Mouse (Mus musculus) urinary bladder, postnatal 10 days (tissue): Measurements from ENCODE around the gene Srgap1.
A peak's percentile ranks its signal among the peaks of the same experiment; 100 is the strongest.

ENCODE experiments used
- DNase-seq: peaks from one replicate; pipeline ENCODE4 v3.0.0; 2022; ENCODE audit warnings: low spot score

The Srgap1 gene

DNA sequence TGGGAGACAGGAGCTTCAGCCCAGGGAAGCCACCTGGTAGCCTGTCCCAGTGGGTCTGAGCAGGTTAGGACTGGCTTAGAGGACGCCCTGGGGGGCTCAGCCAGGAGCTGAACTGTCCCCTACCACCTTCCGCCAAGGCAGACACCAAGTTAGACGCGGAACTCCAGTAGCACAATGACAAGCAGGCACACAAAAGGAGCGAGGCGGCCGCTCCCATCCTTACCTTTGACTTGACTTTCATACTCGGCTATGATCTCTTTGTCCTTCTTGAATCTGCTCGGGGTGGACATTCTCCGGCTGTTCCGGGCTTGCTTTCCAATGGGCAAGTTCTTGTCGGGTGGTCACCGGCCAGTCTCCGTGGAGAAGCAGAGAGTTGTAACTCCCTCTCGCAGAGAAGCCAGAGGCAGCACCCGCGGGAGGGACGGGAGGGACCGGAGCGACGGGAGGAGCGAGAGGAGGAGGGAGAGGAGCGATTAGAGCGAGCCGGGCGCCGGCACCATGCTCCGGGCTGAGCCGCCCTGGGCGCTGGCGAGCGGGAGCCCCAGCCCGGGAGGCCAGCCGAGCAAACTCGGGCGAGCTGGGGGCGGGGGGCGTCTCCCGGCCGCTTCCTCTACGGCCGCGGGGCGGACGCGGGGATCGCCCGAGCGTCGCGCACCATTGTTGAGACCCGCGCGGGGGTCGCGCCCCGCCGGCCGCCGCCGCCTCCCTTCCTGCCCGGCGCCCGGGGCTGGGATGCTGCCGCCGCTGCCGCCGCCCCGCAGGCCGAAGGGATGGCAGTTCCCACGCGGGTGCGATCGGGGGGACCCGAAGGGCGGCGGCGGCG lies at the start of gene Srgap1:
Gene Srgap1 (minus strand): TSS at position 412 of the 823 bp plus-strand sequence.
- peak; percentile 14 for DNase-seq

GRCm38 (mm10) chr10:122096462-122096979 lies 49.4 kb upstream of the Srgap1 start:
- DNase-seq, result no peak

DNA sequence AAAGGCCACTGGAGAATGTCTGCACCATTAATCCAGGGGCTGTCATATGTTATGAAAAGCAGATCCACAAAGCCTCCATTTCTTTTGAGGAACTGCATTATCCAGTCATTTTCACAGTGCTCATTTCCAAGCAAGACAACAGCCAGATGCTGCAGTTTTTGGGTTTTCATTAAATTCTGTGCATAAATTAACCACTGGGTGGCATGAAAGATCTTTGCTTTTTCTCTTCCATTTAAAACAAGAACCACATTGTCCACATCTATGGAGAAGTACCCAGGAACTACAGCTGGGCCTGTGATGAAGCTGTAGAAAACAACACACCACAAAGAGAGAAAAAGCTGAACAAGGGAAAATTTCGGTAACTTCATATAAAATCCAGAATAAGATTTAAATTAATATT lies 43.4 kb upstream of the Srgap1 start:
- DNase-seq, result no peak

- no peak for DNase-seq
These were observed 34.2 kb upstream of the Srgap1 start for GRCm38 (mm10) chr10:122081352-122081751.

GRCm38 (mm10) chr10:122069153-122069552 lies 22.0 kb upstream of the Srgap1 start:
- no peak for DNase-seq

DNA sequence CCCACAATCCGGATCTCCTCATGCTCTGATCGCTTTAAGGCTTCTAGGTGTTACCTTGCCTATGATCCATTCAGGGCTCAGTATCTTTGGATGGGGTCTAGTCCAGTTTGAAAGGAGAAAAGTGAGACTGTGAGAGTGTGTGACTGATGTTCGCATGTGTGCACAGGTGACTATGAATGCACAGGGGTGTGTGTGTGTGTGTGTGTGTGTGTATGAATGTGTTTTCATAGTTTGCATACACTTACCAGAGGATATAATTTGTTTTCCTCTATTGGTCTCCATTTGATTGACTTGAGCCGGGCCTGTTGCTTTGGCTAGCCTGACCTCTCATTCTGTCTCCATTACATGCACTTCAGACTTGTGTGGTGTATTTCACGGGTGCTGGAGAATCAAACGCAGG lies 8.7 kb upstream of the Srgap1 start:
- DNase-seq, result no peak

GRCm38 (mm10) chr10:122054535-122054934 lies 7.4 kb upstream of the Srgap1 start:
- no peak for DNase-seq

- peak; percentile 62 for DNase-seq
These were observed 4.7 kb upstream of the Srgap1 start for GRCm38 (mm10) chr10:122051831-122052230.

GRCm38 (mm10) chr10:122047727-122048365 lies 731 bp upstream of the Srgap1 start:
- DNase-seq, result peak; percentile 70

DNA sequence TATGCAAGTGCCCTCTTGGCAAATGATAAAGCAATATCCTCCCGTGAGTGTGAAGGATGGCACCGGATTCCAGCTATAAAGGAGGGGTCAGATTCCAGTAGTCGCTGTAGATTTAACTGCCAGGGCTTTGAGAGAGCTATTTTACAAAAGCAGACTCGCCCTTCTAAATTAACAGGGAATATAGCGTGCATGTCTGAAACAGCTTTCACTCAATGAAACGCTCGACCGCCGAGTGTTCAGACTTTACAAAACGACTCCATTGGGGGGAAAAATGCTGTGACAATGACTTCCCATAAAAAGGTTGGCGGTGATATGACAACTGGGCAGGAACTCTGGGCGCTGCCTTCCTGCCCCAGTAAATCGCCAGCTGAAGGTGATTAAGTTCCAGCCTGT lies 608 bp downstream of the Srgap1 start:
- DNase-seq, result no peak

DNA sequence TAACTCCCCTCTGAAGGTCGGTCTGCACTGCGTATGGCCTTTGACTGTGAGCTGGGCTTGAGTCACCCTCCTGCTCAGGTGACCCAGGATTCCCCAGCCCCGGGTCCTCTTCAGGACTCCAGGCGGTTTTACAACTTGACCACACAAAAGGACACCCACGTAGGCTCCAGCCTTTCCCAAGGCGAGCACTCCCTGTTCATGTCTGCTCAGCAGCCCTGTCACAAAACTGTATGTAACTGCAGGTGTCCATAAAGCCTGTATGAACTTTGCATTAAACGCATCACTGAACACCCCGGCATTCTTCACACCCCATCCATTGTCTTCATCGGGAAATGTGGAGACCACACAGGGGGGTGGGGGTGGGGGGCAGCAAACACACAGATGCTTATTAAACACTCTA lies 1.2 kb downstream of the Srgap1 start:
- no peak for DNase-seq

DNA sequence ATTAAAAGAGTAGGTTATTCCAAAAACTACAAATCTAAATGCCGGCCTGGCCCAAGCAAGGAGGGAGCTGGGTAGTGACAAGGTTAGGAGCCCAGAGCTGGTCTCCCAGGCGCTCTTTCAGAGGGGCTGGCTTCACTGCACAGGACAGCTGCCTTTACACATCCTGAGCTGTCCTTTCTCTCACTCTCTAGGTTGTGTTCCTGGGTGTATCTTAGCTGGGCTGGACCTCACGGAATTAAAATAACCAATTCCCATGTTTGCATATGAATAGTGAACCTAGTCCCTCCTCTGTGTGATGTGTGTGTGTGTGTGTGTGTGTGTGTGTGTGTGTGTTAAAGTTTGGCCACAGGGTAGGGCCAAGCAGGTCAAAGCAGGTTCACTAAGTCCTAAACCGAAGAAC lies 2.2 kb downstream of the Srgap1 start:
- no peak for DNase-seq

GRCm38 (mm10) chr10:122040372-122040771 lies 6.7 kb downstream of the Srgap1 start:
- no peak for DNase-seq

- no peak for DNase-seq
These were observed 7.5 kb downstream of the Srgap1 start for GRCm38 (mm10) chr10:122039566-122039965.

- DNase-seq, result no peak
These were observed 8.6 kb downstream of the Srgap1 start for GRCm38 (mm10) chr10:122038554-122038953.

DNA sequence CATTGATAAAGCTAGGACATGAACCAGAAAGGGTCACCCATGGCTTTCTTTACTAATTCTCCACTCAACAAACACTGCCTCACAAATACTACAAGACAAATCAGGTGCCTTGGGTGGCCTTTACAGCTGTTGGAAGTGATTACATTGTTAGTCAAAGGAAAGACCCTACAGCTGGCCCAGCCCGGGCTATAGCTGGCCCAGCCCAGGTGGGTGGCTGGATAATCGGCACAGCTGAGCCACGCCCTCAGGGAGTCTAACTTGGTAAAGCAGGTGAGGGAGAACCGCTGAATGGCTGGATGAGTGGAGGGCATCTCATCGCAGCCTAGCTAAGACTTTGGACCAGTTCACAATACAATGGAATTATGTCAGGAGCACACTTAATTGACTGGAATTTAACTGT lies 13.8 kb downstream of the Srgap1 start:
- DNase-seq, result no peak

DNA sequence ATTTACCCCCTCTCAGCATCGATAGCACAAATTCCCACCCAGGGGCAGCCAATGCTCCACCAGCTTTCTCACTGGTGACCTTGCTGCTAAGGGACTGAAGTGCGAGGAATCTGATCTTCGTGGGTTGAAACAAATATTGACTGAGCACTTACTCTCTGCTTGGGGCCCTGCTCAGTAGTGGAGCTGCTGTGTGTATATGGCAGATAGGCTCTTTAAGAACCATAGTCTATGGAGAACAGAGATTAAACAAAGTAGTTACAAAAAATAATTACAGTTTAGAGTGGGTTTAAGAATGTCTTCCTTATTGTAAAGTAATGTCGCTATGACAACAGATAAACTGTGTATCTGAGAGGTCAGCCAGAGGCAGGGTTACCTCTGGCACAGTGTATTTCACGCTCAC lies 16.7 kb downstream of the Srgap1 start:
- DNase-seq, result no peak

DNA sequence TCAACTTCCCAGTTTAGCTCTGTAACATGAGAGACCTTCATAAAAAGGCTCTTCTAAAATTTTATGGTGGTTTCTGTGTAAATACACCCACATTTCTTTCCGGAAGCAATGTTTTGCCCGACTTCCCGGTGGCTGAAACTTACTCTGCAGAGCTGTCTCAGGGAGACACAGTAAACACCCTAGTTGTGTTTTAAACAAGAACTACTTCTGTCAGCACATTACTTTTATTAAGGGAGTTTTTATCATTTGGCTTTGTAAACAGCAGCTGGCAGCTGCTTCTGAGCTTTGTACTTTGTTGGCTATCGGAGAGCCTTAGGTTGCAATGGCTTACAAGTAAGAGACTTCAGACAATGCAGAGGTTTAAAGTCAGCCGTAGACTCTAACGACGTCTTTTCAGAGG lies 17.4 kb downstream of the Srgap1 start:
- DNase-seq, result no peak

- DNase-seq, result no peak
These were observed 21.9 kb downstream of the Srgap1 start for GRCm38 (mm10) chr10:122025198-122025597.

DNA sequence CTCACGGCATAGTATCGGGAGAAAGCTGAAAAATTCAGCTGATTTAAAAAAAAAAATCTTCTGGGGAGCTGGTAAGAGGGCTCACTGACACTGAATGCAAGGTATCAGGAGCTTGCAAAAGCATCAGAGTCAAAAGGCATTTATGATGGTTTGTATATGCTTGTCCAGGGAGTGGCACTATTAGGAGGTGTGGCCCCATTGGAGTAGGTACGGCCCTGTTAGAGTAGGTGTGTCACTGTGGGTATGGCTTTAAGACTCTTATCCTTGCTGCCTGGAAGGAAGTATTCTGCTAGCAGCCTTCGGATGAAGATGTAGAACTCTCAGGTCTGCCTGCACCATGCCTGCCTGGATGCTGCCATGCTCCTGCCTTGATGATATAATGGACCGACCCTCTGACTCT lies 26.2 kb downstream of the Srgap1 start:
- DNase-seq, result no peak

- no peak for DNase-seq
These were observed 26.9 kb downstream of the Srgap1 start for GRCm38 (mm10) chr10:122020255-122020654.

- no peak for DNase-seq
These were observed 28.5 kb downstream of the Srgap1 start for GRCm38 (mm10) chr10:122018594-122019048.

GRCm38 (mm10) chr10:122017743-122018142 lies 29.4 kb downstream of the Srgap1 start:
- no peak for DNase-seq
